Mouse (Mus musculus): ENCODE measurements around the gene Abracl. TPM values are rescaled to one million over a fixed set of nuclear protein-coding genes. Genes with fewer than 3 reads are reported as not detected.

Gene Abracl
- total and polyA plus RNA-seq, 3 experiments = 19.8 to 289 (median 40.1) TPM

DNA sequence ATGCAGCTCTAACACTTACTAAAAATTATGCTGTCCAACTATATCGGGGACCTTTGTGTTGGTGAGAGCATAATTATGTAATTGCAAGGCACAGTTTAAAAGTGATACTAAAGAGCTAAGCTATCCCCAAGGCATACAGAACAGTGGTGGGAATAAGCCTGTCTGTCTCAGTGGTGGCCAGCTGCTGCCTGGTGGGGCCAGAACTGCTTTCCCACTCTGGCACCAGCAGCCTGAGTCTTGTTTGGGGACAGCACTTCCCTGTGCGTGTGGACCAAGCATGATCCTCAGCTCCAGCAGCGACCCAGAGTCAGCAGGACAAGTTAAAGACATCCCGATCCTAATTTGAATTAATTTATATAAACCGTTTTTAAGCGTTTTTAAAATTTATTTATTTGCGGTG, 2.6 kb downstream of the Abracl start:
- DNase-seq (ENCODE audit: low spot score) = no peak
- no peaks in the 10 kb centered on the region for H3K27me3 ChIP-seq (ENCODE audit: insufficient read depth, low read length)
- ATAC-seq (ENCODE audit: extremely low read depth, insufficient number of reproducible peaks, low FRiP score, poor library complexity, severe bottlenecking) = no peak
- H3K9me3 ChIP-seq (replicated peaks) = no peaks in the 10 kb centered on the region
- TF ChIP-seq CTCF (IDR thresholded peaks at IDR 0.05; ENCODE audit: low read depth, low read length) = no peak
- TF ChIP-seq TAL1 (conservative IDR thresholded peaks at IDR 0.05; ENCODE audit: low read depth, low read length) = no peak
- no peak for TF ChIP-seq GATA1 (IDR thresholded peaks at IDR 0.05; ENCODE audit: borderline replicate concordance, low read length)
- TF ChIP-seq GATA2 (IDR thresholded peaks at IDR 0.05; ENCODE audit: borderline replicate concordance, low read depth, low read length) = no peak
- no peak for TF ChIP-seq POLR2AphosphoS5 (IDR thresholded peaks at IDR 0.05; ENCODE audit: insufficient replicate concordance, low read depth, low read length)
- peaks cover 36% of the 10 kb centered on the region for H3K36me3 ChIP-seq (replicated peaks)
- H3K4me1 ChIP-seq (ENCODE audit: insufficient read depth, low read depth, low read length) = peaks cover 11% of the 10 kb centered on the region
- no peak overlapping the region for H3K4me3 ChIP-seq (ENCODE audit: low read depth, low read length)

DNA sequence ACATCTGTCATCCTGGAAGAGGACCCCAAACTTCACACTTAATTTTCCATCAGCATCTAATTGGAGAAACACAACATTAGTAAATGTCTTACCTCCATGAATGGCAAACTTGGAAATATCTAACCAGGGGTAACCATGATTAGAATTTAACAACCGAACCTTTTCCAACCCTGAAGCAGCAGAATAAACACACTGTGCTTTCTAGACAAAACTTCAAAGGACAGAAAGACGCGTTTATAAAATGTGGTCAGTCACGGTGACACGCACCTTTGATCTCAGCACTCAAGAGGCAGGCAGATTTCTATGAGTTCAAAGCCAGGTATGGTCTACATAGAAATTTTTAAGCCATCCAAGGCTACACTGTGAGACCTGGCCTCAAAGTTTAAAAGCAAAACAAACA, 11.3 kb downstream of the Abracl start:
- Histone ChIP-seq H3K4me3 (ENCODE audit: low read depth, low read length) (no peak overlapping the region), H3K9me3 (replicated peaks) (no peaks in the 10 kb centered on the region), H3K4me1 (ENCODE audit: insufficient read depth, low read depth, low read length) (no peaks in the 10 kb centered on the region), H3K36me3 (replicated peaks) (peaks cover 55% of the 10 kb centered on the region), H3K27me3 (ENCODE audit: insufficient read depth, low read length) (no peaks in the 10 kb centered on the region)
- DNase-seq (ENCODE audit: low spot score) (no peak), ATAC-seq (ENCODE audit: extremely low read depth, insufficient number of reproducible peaks, low FRiP score, poor library complexity, severe bottlenecking) (no peak)
- TF ChIP-seq GATA2 (IDR thresholded peaks at IDR 0.05; ENCODE audit: borderline replicate concordance, low read depth, low read length) (no peak), TAL1 (conservative IDR thresholded peaks at IDR 0.05; ENCODE audit: low read depth, low read length) (no peak), CTCF (IDR thresholded peaks at IDR 0.05; ENCODE audit: low read depth, low read length) (no peak), GATA1 (IDR thresholded peaks at IDR 0.05; ENCODE audit: borderline replicate concordance, low read length) (no peak), POLR2AphosphoS5 (IDR thresholded peaks at IDR 0.05; ENCODE audit: insufficient replicate concordance, low read depth, low read length) (no peak)

DNA sequence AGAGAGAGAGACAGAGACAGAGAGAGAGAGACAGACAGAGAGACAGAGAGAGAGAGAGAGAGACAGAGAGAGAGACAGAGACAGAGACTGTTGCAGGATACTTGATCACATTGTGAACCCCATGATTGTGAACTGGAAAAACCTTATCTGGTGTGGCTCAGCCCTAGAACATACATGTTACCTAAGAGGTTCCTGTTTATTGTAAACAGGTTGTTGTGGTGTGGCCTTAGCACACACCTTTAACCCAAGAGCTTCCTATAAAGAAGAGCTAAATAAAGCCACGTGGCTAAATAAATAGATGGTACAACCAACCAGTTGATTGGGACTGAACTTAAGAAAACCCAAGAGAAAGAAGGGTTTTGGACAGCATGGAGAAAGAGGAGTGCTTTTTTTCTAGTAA, 13.3 kb downstream of the Abracl start:
- H3K9me3 ChIP-seq (replicated peaks) = no peaks in the 10 kb centered on the region
- no peak for DNase-seq (ENCODE audit: low spot score)
- H3K4me3 ChIP-seq (ENCODE audit: low read depth, low read length) = no peak overlapping the region
- H3K27me3 ChIP-seq (ENCODE audit: insufficient read depth, low read length) = no peaks in the 10 kb centered on the region
- no peaks in the 10 kb centered on the region for H3K4me1 ChIP-seq (ENCODE audit: insufficient read depth, low read depth, low read length)
- H3K36me3 ChIP-seq (replicated peaks) = peaks cover 38% of the 10 kb centered on the region
- ATAC-seq (ENCODE audit: extremely low read depth, insufficient number of reproducible peaks, low FRiP score, poor library complexity, severe bottlenecking) = no peak
- TF ChIP-seq POLR2AphosphoS5 (IDR thresholded peaks at IDR 0.05; ENCODE audit: insufficient replicate concordance, low read depth, low read length) = no peak
- no peak for TF ChIP-seq CTCF (IDR thresholded peaks at IDR 0.05; ENCODE audit: low read depth, low read length)
- TF ChIP-seq GATA2 (IDR thresholded peaks at IDR 0.05; ENCODE audit: borderline replicate concordance, low read depth, low read length) = no peak
- TF ChIP-seq GATA1 (IDR thresholded peaks at IDR 0.05; ENCODE audit: borderline replicate concordance, low read length) = no peak
- TF ChIP-seq TAL1 (conservative IDR thresholded peaks at IDR 0.05; ENCODE audit: low read depth, low read length) = no peak

DNA sequence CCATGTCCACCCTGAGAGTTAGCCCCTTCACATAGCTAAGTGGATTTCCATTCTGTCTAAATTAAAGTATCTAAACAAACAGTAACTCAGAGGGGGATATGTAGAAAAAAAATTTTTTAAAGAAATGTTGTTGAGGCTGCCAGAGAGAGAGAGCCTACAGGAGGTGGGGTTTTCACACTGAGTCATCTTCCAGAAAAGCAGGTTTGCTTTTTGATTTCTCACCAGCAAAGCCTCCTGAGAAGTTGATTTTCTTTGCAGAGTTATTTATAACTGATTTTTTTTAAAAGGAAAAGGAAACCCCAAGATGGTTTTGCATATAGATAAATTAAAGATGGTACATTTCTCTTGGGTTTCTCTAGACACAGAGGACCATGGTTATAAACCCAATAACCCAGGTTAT, 15.0 kb downstream of the Abracl start:
- DNase-seq (ENCODE audit: low spot score) = no peak
- Histone ChIP-seq H3K9me3 (replicated peaks) (no peaks in the 10 kb centered on the region), H3K27me3 (ENCODE audit: insufficient read depth, low read length) (no peaks in the 10 kb centered on the region), H3K36me3 (replicated peaks) (peaks cover 26% of the 10 kb centered on the region), H3K4me1 (ENCODE audit: insufficient read depth, low read depth, low read length) (no peaks in the 10 kb centered on the region), H3K4me3 (ENCODE audit: low read depth, low read length) (no peak overlapping the region)
- no peak for ATAC-seq (ENCODE audit: extremely low read depth, insufficient number of reproducible peaks, low FRiP score, poor library complexity, severe bottlenecking)
- no peak for TF ChIP-seq POLR2AphosphoS5 (IDR thresholded peaks at IDR 0.05; ENCODE audit: insufficient replicate concordance, low read depth, low read length)
- no peak for TF ChIP-seq TAL1 (conservative IDR thresholded peaks at IDR 0.05; ENCODE audit: low read depth, low read length)
- TF ChIP-seq GATA2 (IDR thresholded peaks at IDR 0.05; ENCODE audit: borderline replicate concordance, low read depth, low read length) = no peak
- TF ChIP-seq GATA1 (IDR thresholded peaks at IDR 0.05; ENCODE audit: borderline replicate concordance, low read length) = no peak
- TF ChIP-seq CTCF (IDR thresholded peaks at IDR 0.05; ENCODE audit: low read depth, low read length) = no peak

DNA sequence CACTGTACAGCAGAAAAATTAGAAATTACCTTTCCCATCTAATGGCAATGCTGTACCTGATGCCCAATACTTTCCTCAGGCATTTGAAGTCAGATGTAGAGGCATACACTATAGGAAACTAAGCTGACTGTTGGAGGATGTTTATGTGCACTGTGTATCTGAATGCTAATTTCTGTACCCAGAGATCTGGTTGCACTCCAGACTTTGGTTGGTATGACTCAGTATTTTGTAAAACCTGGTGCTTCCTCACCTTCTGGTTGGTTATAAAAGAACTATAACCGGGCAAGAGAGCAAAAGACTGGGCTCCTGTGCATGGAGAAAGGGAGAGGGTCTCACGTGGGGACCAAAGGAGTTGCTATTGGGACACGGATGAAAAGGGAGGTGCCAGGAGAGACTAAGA, 15.8 kb downstream of the Abracl start:
- DNase-seq (ENCODE audit: low spot score) (no peak), ATAC-seq (ENCODE audit: extremely low read depth, insufficient number of reproducible peaks, low FRiP score, poor library complexity, severe bottlenecking) (no peak)
- H3K4me3 ChIP-seq (ENCODE audit: low read depth, low read length) = no peak overlapping the region
- peaks cover 23% of the 10 kb centered on the region for H3K36me3 ChIP-seq (replicated peaks)
- H3K27me3 ChIP-seq (ENCODE audit: insufficient read depth, low read length) = no peaks in the 10 kb centered on the region
- TF ChIP-seq TAL1 (conservative IDR thresholded peaks at IDR 0.05; ENCODE audit: low read depth, low read length) (no peak), POLR2AphosphoS5 (IDR thresholded peaks at IDR 0.05; ENCODE audit: insufficient replicate concordance, low read depth, low read length) (no peak), GATA2 (IDR thresholded peaks at IDR 0.05; ENCODE audit: borderline replicate concordance, low read depth, low read length) (no peak), GATA1 (IDR thresholded peaks at IDR 0.05; ENCODE audit: borderline replicate concordance, low read length) (no peak), CTCF (IDR thresholded peaks at IDR 0.05; ENCODE audit: low read depth, low read length) (no peak)
- H3K9me3 ChIP-seq (replicated peaks) = no peaks in the 10 kb centered on the region
- no peaks in the 10 kb centered on the region for H3K4me1 ChIP-seq (ENCODE audit: insufficient read depth, low read depth, low read length)

DNA sequence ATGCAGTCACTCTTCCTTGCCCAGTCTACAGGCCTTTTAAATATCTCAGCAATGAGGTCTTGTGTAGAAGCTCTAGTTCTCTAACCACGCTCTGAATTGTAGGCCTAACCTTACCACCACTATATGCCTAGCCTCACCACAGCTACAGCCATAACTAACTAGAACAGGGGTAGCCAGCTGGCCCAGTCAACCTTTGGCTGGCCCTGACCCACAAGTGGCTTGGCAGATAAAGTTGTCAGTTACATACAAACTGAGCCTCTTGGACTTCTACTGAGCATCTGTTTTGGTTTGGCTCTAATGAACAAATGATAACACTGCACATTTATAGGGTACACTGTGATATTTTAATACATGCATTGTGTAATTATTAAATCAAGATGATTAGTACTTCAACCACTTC, 16.3 kb downstream of the Abracl start:
- Histone ChIP-seq H3K27me3 (ENCODE audit: insufficient read depth, low read length) (no peaks in the 10 kb centered on the region), H3K36me3 (replicated peaks) (peaks cover 18% of the 10 kb centered on the region), H3K4me3 (ENCODE audit: low read depth, low read length) (no peak overlapping the region), H3K4me1 (ENCODE audit: insufficient read depth, low read depth, low read length) (no peaks in the 10 kb centered on the region), H3K9me3 (replicated peaks) (no peaks in the 10 kb centered on the region)
- no peak for TF ChIP-seq GATA1 (IDR thresholded peaks at IDR 0.05; ENCODE audit: borderline replicate concordance, low read length)
- TF ChIP-seq GATA2 (IDR thresholded peaks at IDR 0.05; ENCODE audit: borderline replicate concordance, low read depth, low read length) = no peak
- TF ChIP-seq TAL1 (conservative IDR thresholded peaks at IDR 0.05; ENCODE audit: low read depth, low read length) = no peak
- no peak for TF ChIP-seq CTCF (IDR thresholded peaks at IDR 0.05; ENCODE audit: low read depth, low read length)
- no peak for TF ChIP-seq POLR2AphosphoS5 (IDR thresholded peaks at IDR 0.05; ENCODE audit: insufficient replicate concordance, low read depth, low read length)
- ATAC-seq (ENCODE audit: extremely low read depth, insufficient number of reproducible peaks, low FRiP score, poor library complexity, severe bottlenecking) = no peak
- DNase-seq (ENCODE audit: low spot score) = no peak

Data from G1E (cell line).